Mouse (Mus musculus) limb, embryonic 14.5 days (tissue): Measurements from ENCODE around the gene Ldlrad2. TPM values are rescaled to one million over a fixed set of nuclear protein-coding genes. Genes with fewer than 3 reads are reported as not detected.
"Not testable (repeated sequence)": the region's sequence is repeated elsewhere in the genome, so short reads cannot be mapped to it uniquely, and the experiment has no call there.

Experiments used
- ATAC-seq: fragments of 200-750 bp; cut with Nextera tagmentation; 2 replicates; pipeline ENCODE4 v1.8.0; 2017; ENCODE audit warnings: low read depth, moderate number of reproducible peaks, moderate TSS enrichment; ENCODE audit not compliant: low FRiP score
- DNase-seq: peaks from one replicate; pipeline ENCODE4 v3.0.0-alpha.2; 2015; ENCODE audit warnings: low spot score
- H3K27ac ChIP-seq: fragments of 300-500 bp; sonication (generic); replicated peaks from 2 replicates; pipeline ENCODE4 v1.5.1; 2014; ENCODE audit warnings: low read depth, mild to moderate bottlenecking, low read length, moderate library complexity, mixed read lengths
- H3K27me3 ChIP-seq: fragments of 300-500 bp; sonication (generic); 2 replicates; pipeline ENCODE4 v1.6.1; 2014; ENCODE audit warnings: low read length, mixed read lengths; ENCODE audit not compliant: control insufficient read depth, insufficient read depth
- H3K36me3 ChIP-seq: fragments of 300-500 bp; sonication (generic); 2 replicates; pipeline ENCODE4 v1.6.1; 2014; ENCODE audit warnings: mild to moderate bottlenecking, low read length, moderate library complexity, mixed read lengths; ENCODE audit not compliant: control insufficient read depth, insufficient read depth
- H3K4me1 ChIP-seq: fragments of 300-500 bp; sonication (generic); 2 replicates; pipeline ENCODE4 v1.6.1; 2014; ENCODE audit warnings: antibody characterized with exemption, low read length, mixed read lengths; ENCODE audit not compliant: control insufficient read depth, insufficient read depth
- H3K4me2 ChIP-seq: fragments of 300-500 bp; sonication (generic); replicated peaks from 2 replicates; pipeline ENCODE4 v1.6.1; 2014; ENCODE audit warnings: low read depth, mild to moderate bottlenecking, low read length, moderate library complexity; ENCODE audit not compliant: severe bottlenecking
- H3K4me3 ChIP-seq: fragments of 300-500 bp; sonication (generic); replicated peaks from 2 replicates; pipeline ENCODE4 v1.5.1; 2014; ENCODE audit warnings: low read length
- H3K9ac ChIP-seq: fragments of 300-500 bp; sonication (generic); 2 replicates; pipeline ENCODE4 v1.6.1; 2014; ENCODE audit warnings: mild to moderate bottlenecking, low read depth, low read length, moderate library complexity; ENCODE audit not compliant: severe bottlenecking
- H3K9me3 ChIP-seq: fragments of 300-500 bp; sonication (generic); 2 replicates; pipeline ENCODE4 v1.6.1; 2016; ENCODE audit warnings: low read length; ENCODE audit not compliant: control insufficient read depth
- POLR2A ChIP-seq: fragments of 200-500 bp; IDR thresholded peaks from 2 replicates; pipeline ENCODE4 v1.8.0; 2012; ENCODE audit warnings: inconsistent platforms, mild to moderate bottlenecking, moderate library complexity, borderline replicate concordance; ENCODE audit not compliant: insufficient read depth, insufficient read length; ENCODE audit errors: extremely low read depth
- WGBS: fragments of 180-500 bp; shearing (Covaris S2); extraction: QIAGEN DNeasy Blood & Tissue Kit; methylation state at CpG from one replicate; pipeline ENCODE4 v1.1.7; 2014; 5-methylcytosine and 5-hydroxymethylcytosine counted together
- polyA plus RNA-seq, 2 experiments: library from polyadenylated mRNA; depleted of rRNA in 1 of 2; stranded (reverse) in 1 of 2; unstranded in 1 of 2; fragments of >200 nt; fragmentation: Nextera tagmentation in 1 of 2; extraction: Ambion mirVana in 1 of 2; gene quantifications; 2 replicates each; pipeline versions ENCODE4 v1.2.1 to v1.2.3; 2012 to 2014

Ldlrad2 gene
- polyA plus RNA-seq, 2 experiments, result not detected

DNA sequence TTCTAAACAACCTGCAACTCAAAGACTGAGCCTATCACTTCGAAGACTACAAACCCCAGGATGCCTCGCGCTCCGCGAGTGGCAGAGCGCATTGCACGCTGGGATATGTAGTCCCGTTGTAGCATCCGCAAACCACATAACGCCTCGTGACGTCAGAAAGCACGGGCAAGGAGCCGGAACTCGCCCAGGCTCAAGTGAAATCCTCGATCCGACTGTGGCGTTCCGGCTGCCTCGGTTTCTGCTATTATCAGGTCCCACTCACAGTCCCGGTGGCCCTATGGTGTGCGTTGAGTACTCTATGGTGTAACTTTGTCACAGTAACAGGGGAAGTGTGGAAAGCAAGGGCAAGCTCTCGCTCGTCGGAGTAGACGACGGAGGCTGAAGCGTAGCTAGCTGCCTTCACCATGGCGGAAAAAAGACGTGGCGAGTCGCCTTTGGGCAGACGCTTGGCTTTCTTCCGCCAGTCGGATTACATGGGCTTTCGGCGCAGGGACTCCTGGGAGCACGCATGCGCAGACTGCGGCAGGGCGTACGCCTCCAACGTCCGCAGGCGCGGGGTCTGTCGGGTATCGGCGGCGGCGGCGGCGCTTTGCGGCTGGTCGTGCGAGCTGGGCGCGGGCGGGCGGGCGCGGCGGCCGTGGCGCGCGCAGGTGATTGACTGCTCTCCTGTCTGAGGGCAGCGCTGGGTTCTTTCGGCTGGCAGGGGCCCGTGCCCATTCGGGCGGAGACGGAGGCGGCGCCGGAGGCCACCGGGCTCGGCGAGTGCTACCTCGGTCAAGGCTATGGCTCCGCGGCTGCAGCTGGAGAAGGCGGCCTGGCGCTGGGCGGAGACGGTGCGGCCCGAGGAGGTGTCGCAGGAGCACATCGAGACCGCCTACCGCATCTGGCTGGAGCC is 19.5 kb upstream of the Ldlrad2 start, which contains the start of gene Usp48:
Gene Usp48 (plus strand): TSS at position 155 of the 895 bp plus-strand sequence.
- Histone ChIP-seq H3K9me3 (no peaks in the 10 kb centered on the region), H3K4me3 (peak within 1 kb of the TSS; percentile 89), H3K4me1 (peaks cover 17% of the 10 kb centered on the region), H3K27me3 (no peaks in the 10 kb centered on the region), H3K9ac (peak within 1 kb of the TSS; percentile 70), H3K36me3 (0 out of 2 replicates have a peak, but pooled peaks cover 4% of the 10 kb centered on the region), H3K4me2 (peak within 1 kb of the TSS; percentile 94), H3K27ac (peak within 1 kb of the TSS; percentile 96)
- DNase-seq (peak; percentile 99), ATAC-seq (peak; percentile 95)
- WGBS, result under 1% methylated on average over 66 of the region's 92 CpGs
- TF ChIP-seq POLR2A, result peak; percentile 95; the same call in 1 of the 2 replicates

DNA sequence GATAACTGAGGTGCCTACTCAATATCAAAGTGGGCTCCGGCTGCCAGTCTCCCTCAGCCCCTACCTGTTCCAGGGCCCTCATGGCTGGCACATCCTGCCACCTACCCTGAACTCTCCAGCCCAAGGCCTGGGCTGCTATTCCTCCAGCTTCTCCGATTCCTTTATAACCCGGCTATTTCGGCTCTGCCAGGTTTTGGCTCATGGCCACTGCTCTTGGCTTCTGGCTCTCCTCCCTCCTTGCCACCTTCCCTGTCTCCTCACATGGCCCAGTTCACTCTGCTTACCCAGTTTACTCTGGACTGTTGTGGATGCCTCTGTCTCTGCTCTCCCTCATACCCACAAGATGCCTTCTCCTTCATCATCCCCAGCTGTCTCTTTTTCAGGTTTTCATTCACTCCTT is 16.6 kb upstream of the Ldlrad2 start:
- no peak for TF ChIP-seq POLR2A
- WGBS, result 87% methylated on average over 4 of the region's 4 CpGs
- Histone ChIP-seq H3K4me3 (no peak overlapping the region), H3K36me3 (no peaks in the 10 kb centered on the region), H3K27me3 (no peaks in the 10 kb centered on the region), H3K4me1 (peaks cover 11% of the 10 kb centered on the region), H3K9ac (no peak overlapping the region), H3K27ac (no peak overlapping the region), H3K4me2 (no peak overlapping the region), H3K9me3 (no peaks in the 10 kb centered on the region)
- no peak for DNase-seq
- ATAC-seq, result no peak

DNA sequence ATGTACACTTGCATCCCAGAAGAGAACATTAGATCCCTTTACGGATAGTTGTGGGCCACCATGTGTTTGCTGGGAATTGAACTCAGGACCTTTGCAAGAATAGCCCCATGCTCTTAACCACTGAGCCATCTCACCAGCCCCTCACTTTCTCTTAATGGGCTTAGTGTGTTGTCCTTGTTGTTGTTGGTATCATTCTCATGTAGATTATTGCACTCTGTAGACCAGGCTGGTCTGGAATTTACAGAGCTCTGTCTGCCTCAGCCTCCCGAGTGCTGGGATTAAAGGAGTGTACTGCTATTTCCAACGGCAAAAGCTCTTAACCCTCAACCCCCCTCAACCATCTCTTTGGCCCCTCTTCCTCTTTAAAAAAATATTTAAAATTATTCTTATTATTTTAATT is 15.2 kb upstream of the Ldlrad2 start:
- Histone ChIP-seq H3K27ac (no peak overlapping the region), H3K9ac (no peak overlapping the region), H3K36me3 (no peaks in the 10 kb centered on the region), H3K4me2 (no peak overlapping the region), H3K4me3 (no peak overlapping the region), H3K27me3 (no peaks in the 10 kb centered on the region), H3K4me1 (no peaks in the 10 kb centered on the region), H3K9me3 (no peaks in the 10 kb centered on the region)
- DNase-seq (no peak), ATAC-seq (no peak)
- WGBS, result 77% methylated on average over 3 of the region's 3 CpGs
- no peak for TF ChIP-seq POLR2A

DNA sequence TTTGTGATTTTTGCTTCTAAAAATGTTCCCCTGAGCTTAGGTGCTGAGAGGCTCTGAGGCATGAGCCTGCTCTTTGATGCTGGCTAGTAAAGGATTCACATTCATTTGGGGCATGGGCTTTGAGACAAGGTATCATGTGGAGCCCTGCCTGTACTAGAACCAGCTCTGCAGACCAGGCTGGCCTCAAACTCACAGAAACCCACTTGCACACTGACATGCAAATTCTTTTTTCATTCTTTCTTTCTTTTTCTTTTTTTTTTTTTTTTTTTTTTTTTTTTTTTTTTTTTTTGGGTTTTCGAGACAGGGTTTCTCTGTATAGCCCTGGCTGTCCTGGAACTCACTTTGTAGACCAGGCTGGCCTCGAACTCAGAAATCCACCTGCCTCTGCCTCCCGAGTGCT is 14.7 kb upstream of the Ldlrad2 start:
- WGBS, result 96% methylated on average over 2 of the region's 3 CpGs
- not testable (repeated sequence) for H3K4me2 ChIP-seq, H3K4me1 ChIP-seq, H3K9ac ChIP-seq, ATAC-seq, H3K36me3 ChIP-seq, H3K27me3 ChIP-seq, H3K27ac ChIP-seq, H3K4me3 ChIP-seq, DNase-seq, H3K9me3 ChIP-seq

DNA sequence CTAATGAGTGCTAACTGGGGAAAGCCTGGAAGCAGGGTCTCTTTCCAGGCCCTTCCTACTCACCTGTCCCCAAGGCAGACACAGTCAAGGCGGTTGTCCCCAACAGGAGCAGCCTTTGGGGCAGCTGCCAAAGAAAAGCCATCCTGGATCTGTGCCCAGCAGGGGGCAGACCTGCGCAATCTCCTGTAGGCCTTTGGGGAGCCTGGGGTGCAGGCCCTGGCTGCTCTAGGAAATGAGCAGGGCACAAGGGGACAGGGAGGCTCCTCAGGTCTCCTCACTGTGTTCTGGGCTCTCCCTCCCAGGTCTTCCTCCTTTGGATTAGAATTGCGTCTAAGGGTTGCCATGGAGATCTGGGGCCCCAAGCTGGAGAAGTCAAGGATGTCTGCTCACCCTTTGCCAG is 7.4 kb upstream of the Ldlrad2 start:
- 45% methylated on average over 3 of the region's 3 CpGs for WGBS
- no peaks in the 10 kb centered on the region for H3K9me3 ChIP-seq
- no peak overlapping the region for H3K9ac ChIP-seq
- H3K4me3 ChIP-seq, result no peak overlapping the region
- DNase-seq (no peak), ATAC-seq (no peak)
- no peak for TF ChIP-seq POLR2A
- H3K36me3 ChIP-seq, result no peaks in the 10 kb centered on the region
- no peak overlapping the region for H3K4me2 ChIP-seq
- H3K4me1 ChIP-seq, result no peaks in the 10 kb centered on the region
- H3K27me3 ChIP-seq, result peaks cover 18% of the 10 kb centered on the region; the same call in 1 of the 2 replicates
- H3K27ac ChIP-seq, result no peak overlapping the region
